Mouse (Mus musculus) heart, embryonic 16.5 days (tissue): ENCODE measurements around the gene Chst11. TPM values are rescaled to one million over a fixed set of nuclear protein-coding genes. Genes with fewer than 3 reads are reported as not detected.

Experiments used
- ATAC-seq: fragments of 200-750 bp; cut with Nextera tagmentation; replicated peaks from 2 replicates; pipeline ENCODE4 v1.8.0; 2017; ENCODE audit warnings: moderate number of reproducible peaks; ENCODE audit not compliant: insufficient read depth, low FRiP score; ENCODE audit errors: extremely low read depth
- H3K27ac ChIP-seq: fragments of 300-500 bp; sonication (generic); 2 replicates; pipeline ENCODE4 v1.5.1; 2014; ENCODE audit warnings: mild to moderate bottlenecking, low read length, control low read depth, moderate library complexity
- H3K27me3 ChIP-seq: fragments of 300-500 bp; sonication (generic); 2 replicates; pipeline ENCODE4 v1.6.1; 2014; ENCODE audit warnings: low read length, mixed read lengths; ENCODE audit not compliant: control insufficient read depth, insufficient read depth
- H3K36me3 ChIP-seq: fragments of 300-500 bp; sonication (generic); 2 replicates; pipeline ENCODE4 v1.6.1; 2014; ENCODE audit not compliant: control insufficient read depth, insufficient read depth
- H3K4me1 ChIP-seq: fragments of 300-500 bp; sonication (generic); 2 replicates; pipeline ENCODE4 v1.6.1; 2014; ENCODE audit warnings: low read length, mixed read lengths; ENCODE audit not compliant: control insufficient read depth, insufficient read depth
- H3K4me2 ChIP-seq: fragments of 300-500 bp; sonication (generic); 2 replicates; pipeline ENCODE4 v1.6.1; 2014; ENCODE audit warnings: low read depth, mild to moderate bottlenecking, control low read depth, low read length
- H3K4me3 ChIP-seq: fragments of 300-500 bp; sonication (generic); 2 replicates; pipeline ENCODE4 v1.5.1; 2014; ENCODE audit warnings: mild to moderate bottlenecking, control low read depth, low read length
- H3K9ac ChIP-seq: fragments of 300-500 bp; sonication (generic); 2 replicates; pipeline ENCODE4 v1.6.1; 2014; ENCODE audit warnings: low read length, control low read depth
- H3K9me3 ChIP-seq: fragments of 300-500 bp; sonication (generic); replicated peaks from 2 replicates; pipeline ENCODE4 v1.6.1; 2016; ENCODE audit warnings: low read length; ENCODE audit not compliant: control insufficient read depth
- WGBS: fragments of 180-500 bp; shearing (Covaris S2); extraction: QIAGEN DNeasy Blood & Tissue Kit; methylation state at CpG from one replicate; pipeline ENCODE4 v1.1.7; 2014; 5-methylcytosine and 5-hydroxymethylcytosine counted together
- polyA plus RNA-seq: library from polyadenylated mRNA; unstranded; fragments of >200 nt; fragmentation: Nextera tagmentation; extraction: Ambion mirVana; gene quantifications from 2 replicates; pipeline ENCODE4 v1.2.1, GENCODE M21; 2015

Gene Chst11
- 2.3 and 2.6 TPM in 2 replicates for polyA plus RNA-seq

DNA sequence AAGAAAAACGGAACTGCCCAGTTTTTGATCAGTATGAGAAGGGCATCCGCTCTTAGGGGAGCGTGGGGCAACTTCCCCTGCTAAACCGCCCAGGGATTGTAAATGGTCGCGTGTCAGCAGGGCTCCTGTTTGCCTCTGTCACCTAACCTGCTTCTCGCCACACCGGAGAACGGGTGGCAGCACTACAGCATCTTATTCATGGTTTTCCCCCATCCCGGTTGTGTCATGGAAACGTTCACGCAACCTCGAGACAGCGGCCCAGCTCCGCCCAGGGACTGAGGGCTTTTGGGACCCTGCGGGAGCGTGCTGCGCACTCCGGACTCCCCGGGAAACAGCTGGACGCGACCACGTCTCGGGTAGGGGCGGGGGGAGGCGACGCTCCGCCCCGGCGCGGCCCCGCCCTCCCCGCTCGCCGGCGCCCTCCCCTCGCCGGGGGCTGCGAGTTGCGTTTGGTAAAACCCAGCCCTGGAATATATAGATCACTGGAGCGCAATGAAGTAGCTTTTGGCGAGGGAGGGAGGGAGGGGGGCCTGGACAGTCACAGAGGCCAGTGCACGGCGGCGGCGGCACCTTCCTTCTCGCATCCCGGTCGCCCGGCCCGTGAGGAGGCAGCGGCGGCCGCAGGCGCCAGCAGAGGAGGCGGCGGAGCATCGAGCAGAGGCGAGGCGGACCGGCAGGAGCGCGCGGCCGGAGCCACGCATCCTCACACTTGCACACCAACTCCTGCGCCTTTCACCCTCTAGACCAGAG, at the start of gene Chst11:
Gene Chst11 (plus strand): TSS at position 549 of the 750 bp plus-strand sequence.
- peaks cover 26% of the 10 kb centered on the region for H3K4me1 ChIP-seq
- H3K9me3 ChIP-seq = no peaks in the 10 kb centered on the region
- peak; percentile 89 for ATAC-seq
- H3K9ac ChIP-seq = peak within 1 kb of the TSS; percentile 87
- peak within 1 kb of the TSS; percentile 82 for H3K27ac ChIP-seq
- peaks cover 8% of the 10 kb centered on the region; the same call in 1 of the 2 replicates for H3K27me3 ChIP-seq
- peak within 1 kb of the TSS; percentile 88 for H3K4me2 ChIP-seq
- peak within 1 kb of the TSS; percentile 86 for H3K4me3 ChIP-seq
- WGBS = under 1% methylated on average over 66 of the region's 67 CpGs
- no peaks in the 10 kb centered on the region for H3K36me3 ChIP-seq

DNA sequence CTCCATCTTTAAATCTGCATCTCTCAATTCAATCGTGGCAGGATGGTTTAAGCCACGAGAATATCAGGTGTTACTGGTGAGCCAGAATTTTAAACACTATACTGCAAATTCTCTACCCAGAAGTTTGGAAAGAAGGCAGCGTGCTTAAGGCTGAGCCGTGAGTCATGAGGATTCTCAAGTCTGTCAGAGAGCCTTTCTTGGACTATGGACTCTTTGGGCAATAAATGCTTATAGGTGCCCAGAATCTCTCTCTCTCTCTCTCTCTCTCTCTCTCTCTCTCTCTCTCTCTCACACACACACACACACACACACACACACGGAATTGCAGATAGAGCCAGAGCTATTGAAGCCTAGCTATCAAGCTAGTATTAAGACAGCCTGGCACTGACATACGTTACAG, 49.5 kb upstream of the Chst11 start:
- WGBS = 78% methylated on average over 6 of the region's 6 CpGs
- no peak overlapping the region for H3K9ac ChIP-seq

DNA sequence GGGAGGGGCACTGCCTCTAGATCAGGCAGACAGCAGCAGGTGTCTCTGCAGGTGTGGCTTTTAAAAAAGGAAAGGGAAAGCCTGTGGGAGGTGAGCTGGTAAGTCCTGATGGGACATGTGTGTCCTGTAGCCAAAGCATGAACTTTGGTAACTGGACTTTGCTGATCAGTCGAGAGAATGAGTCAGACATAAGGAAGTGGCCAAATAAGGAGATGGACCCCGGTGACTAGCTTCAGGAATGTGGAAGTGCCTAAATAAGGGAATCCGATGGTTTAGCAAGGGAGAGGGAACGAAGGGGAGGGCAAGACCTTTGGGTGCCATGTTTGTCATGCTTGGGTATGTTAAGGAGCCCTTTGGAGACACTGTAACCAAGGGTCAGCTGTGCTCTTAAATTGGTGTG, 31.9 kb upstream of the Chst11 start:
- H3K9ac ChIP-seq = no peak overlapping the region
- peaks cover 2% of the 10 kb centered on the region; the same call in 1 of the 2 replicates for H3K9me3 ChIP-seq
- H3K4me2 ChIP-seq = no peak overlapping the region
- ATAC-seq = no peak
- no peak overlapping the region for H3K27ac ChIP-seq
- H3K4me3 ChIP-seq = no peak overlapping the region
- no peaks in the 10 kb centered on the region for H3K4me1 ChIP-seq
- no peaks in the 10 kb centered on the region for H3K36me3 ChIP-seq
- WGBS = 69% methylated on average over 4 of the region's 4 CpGs
- H3K27me3 ChIP-seq = no peaks in the 10 kb centered on the region

More for the DNA sequence above, 49.5 kb upstream of the Chst11 start:
- Histone ChIP-seq H3K27ac (no peak overlapping the region), H3K27me3 (no peaks in the 10 kb centered on the region), H3K4me1 (no peaks in the 10 kb centered on the region), H3K4me2 (no peak overlapping the region), H3K9me3 (no peaks in the 10 kb centered on the region; the same call in 1 of the 2 replicates), H3K36me3 (no peaks in the 10 kb centered on the region), H3K4me3 (no peak overlapping the region)
- ATAC-seq = no peak

DNA sequence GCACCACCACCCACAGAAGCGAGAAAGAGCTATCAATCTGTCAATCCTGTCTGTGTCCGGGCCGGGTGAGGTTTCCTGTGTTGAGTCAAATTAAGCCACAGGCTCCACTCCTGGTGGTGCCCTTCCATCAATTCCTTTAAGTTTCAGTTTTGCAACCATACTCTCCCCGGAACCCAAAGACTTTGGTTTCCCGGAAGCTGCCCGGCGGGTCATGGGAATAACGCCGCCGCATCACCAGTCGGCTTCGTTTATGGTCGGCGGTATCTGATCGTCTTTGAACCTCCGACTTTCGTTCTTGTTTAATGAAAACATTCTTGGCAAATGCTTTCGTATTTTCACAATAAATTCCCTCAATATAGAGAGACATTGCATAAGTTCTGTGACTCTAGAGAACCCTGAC, 30.2 kb upstream of the Chst11 start:
- WGBS = 90% methylated on average over 18 of the region's 18 CpGs
- H3K9me3 ChIP-seq = peaks cover 2% of the 10 kb centered on the region; the same call in 1 of the 2 replicates
- H3K36me3 ChIP-seq = no peaks in the 10 kb centered on the region
- no peak overlapping the region for H3K27ac ChIP-seq
- H3K9ac ChIP-seq = no peak overlapping the region
- H3K4me3 ChIP-seq = no peak overlapping the region
- no peaks in the 10 kb centered on the region for H3K4me1 ChIP-seq
- H3K27me3 ChIP-seq = no peaks in the 10 kb centered on the region
- H3K4me2 ChIP-seq = no peak overlapping the region
- ATAC-seq = no peak

DNA sequence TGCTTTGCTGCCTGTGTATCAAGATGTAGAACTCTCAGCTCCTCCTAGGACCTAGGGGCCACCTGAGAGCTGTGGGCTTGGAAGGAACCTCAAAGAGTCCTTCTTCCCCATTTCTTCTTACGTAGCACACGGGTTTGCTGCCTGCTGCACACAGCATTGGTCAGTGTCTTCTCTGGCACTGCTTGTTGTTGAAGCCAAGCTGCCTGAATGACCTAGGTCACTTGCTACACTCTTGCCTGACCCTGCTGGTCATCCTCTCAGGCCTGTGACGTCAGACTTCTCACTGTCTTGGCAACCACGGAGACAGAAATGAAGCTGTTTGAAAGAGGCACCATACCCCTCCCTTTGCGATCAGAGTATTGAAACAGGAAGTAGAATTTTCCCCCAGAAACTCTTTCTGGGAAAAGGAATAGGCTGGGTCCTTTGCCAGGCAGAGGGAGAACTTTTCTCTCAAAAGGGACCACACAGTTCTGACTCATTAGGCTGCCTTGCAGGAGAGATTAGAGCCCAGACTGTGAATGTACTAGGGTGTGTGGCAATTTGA, 27.0 kb upstream of the Chst11 start:
- peaks cover 2% of the 10 kb centered on the region; the same call in 1 of the 2 replicates for H3K9me3 ChIP-seq
- H3K36me3 ChIP-seq = no peaks in the 10 kb centered on the region
- no peaks in the 10 kb centered on the region for H3K27me3 ChIP-seq
- 56% methylated on average over 5 of the region's 5 CpGs for WGBS
- H3K9ac ChIP-seq = no peak overlapping the region
- no peak for ATAC-seq
- H3K4me3 ChIP-seq = no peak overlapping the region
- H3K27ac ChIP-seq = no peak overlapping the region
- no peaks in the 10 kb centered on the region for H3K4me1 ChIP-seq
- H3K4me2 ChIP-seq = no peak overlapping the region

DNA sequence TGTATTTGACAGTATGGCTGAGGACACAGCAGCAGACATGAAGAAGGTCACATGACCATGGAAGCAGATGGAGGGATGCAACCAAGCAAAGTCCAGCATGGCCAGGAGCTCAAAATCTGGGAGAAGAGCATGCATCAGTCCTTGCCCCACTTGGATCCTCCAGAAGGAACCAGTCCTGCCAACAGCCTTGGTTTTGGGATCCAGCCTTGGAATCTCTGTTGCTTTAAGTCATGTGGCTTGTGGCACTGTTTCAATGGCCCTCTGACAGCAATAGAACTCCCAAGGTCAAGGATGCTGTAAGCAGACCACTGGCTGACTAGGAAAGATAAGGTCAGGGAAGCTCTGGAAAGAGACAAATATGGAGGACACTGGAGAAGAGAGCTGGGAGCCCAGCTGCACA, 26.0 kb upstream of the Chst11 start:
- Histone ChIP-seq H3K4me1 (no peaks in the 10 kb centered on the region), H3K27me3 (no peaks in the 10 kb centered on the region), H3K9me3 (no peaks in the 10 kb centered on the region; the same call in 1 of the 2 replicates), H3K27ac (no peak overlapping the region), H3K36me3 (no peaks in the 10 kb centered on the region), H3K4me3 (no peak overlapping the region), H3K4me2 (no peak overlapping the region), H3K9ac (no peak overlapping the region)
- no peak for ATAC-seq

DNA sequence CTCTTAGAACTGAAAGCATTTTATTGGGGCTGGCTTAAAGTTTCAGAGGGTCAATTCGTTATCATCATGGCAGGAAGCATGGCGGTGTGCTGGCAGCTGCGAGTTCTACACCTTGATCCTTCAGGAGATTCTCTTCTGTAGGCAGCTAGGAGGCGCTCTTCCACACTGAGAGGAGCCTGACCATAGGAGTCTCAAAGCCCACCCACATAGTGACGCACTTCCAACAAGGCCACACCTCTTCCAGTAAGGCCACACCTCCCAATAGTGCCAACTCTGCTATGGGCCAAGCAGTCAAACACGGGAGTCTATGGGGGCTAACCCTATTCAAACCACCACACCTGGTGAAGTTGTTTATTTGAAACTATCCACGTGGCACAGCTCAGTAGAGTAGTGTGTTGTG, 24.0 kb upstream of the Chst11 start:
- 56% methylated on average over 7 of the region's 7 CpGs for WGBS
- peak; percentile 41; the same call in 1 of the 2 replicates for ATAC-seq
- no peak overlapping the region for H3K9ac ChIP-seq

DNA sequence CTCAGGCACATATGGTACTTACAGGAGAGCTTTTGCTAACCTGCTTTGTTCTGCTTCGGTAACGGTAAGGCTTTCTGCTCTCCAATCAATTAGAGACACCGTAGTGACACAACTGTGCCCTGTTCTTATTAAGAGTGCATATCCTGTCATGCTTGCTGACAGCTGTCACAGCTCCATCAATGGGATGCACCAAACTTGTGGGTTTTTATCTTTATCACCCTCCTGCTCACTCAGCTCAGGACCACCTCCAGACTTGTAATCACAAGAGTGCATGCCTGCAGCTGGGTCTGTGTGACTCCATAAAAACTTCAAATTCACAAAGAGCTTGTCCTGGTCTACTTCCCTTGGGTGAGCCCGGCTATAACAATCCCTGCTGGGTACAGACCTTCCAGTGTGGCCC, 23.3 kb upstream of the Chst11 start:
- Histone ChIP-seq H3K36me3 (no peaks in the 10 kb centered on the region), H3K4me2 (no peak overlapping the region), H3K4me1 (no peaks in the 10 kb centered on the region), H3K27ac (no peak overlapping the region), H3K27me3 (no peaks in the 10 kb centered on the region), H3K9me3 (no peaks in the 10 kb centered on the region), H3K4me3 (no peak overlapping the region), H3K9ac (no peak overlapping the region)
- 86% methylated on average over 4 of the region's 4 CpGs for WGBS
- no peak for ATAC-seq

More for the DNA sequence above, 24.0 kb upstream of the Chst11 start:
- Histone ChIP-seq H3K36me3 (no peaks in the 10 kb centered on the region), H3K4me2 (no peak overlapping the region), H3K4me1 (no peaks in the 10 kb centered on the region), H3K9me3 (no peaks in the 10 kb centered on the region), H3K4me3 (no peak overlapping the region), H3K27ac (no peak overlapping the region), H3K27me3 (no peaks in the 10 kb centered on the region)

DNA sequence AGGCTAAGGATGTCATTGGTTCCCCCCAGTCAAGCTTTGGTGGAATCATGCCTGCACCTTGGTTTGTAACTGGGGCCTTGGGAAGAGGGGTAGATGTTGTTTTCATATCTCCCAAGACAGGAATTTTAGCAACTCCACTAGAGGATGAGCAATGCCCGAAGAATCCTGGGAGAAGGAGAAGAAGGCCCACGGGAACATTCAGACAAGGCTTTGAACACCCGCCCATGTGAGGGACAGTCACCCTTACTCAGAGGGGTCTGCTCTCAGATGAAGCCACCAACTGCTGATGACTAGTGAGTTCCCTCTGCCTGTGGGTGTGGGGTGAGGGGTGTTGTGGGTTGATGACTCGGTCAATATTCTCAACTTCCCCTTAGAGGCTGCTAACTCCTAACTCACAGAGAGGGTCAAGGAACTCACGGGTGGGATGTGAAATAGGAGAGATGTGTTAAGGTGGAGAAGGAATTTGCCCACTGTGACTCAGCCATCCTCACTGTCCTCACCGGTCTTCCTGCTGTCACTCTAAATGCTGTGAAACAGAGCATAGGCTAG, 22.8 kb upstream of the Chst11 start:
- no peak for ATAC-seq
- Histone ChIP-seq H3K9me3 (no peaks in the 10 kb centered on the region), H3K9ac (no peak overlapping the region), H3K4me2 (no peak overlapping the region), H3K27ac (no peak overlapping the region), H3K36me3 (no peaks in the 10 kb centered on the region), H3K27me3 (no peaks in the 10 kb centered on the region), H3K4me1 (no peaks in the 10 kb centered on the region), H3K4me3 (no peak overlapping the region)
- WGBS = 74% methylated on average over 6 of the region's 6 CpGs
